Mouse (Mus musculus) E14TG2a.4 (cell line): ENCODE data around the gene Phf7.

Experiments
- H3K27me3 ChIP-seq: 2 replicates; pipeline ENCODE4 v1.6.1; 2014; ENCODE audit warnings: low read length, control low read depth; ENCODE audit not compliant: insufficient read depth
- H3K36me3 ChIP-seq: 2 replicates; pipeline ENCODE4 v1.6.1; 2014; ENCODE audit warnings: low read length, control low read depth; ENCODE audit not compliant: insufficient read depth
- H3K4me1 ChIP-seq: replicated peaks from 2 replicates; pipeline ENCODE4 v1.6.1; 2014; ENCODE audit warnings: low read depth, low read length, control low read depth
- H3K4me3 ChIP-seq: replicated peaks from 2 replicates; pipeline ENCODE4 v1.5.1; 2014; ENCODE audit warnings: mild to moderate bottlenecking, low read length
- H3K9me3 ChIP-seq: 2 replicates; pipeline ENCODE4 v1.6.1; 2014; ENCODE audit warnings: low read length, control low read depth
- CTCF ChIP-seq: conservative IDR thresholded peaks from 2 replicates; pipeline ENCODE4 v1.5.1; 2014; ENCODE audit warnings: low read length
- NANOG ChIP-seq: IDR thresholded peaks from 2 replicates; pipeline ENCODE4 v1.6.1; 2014; ENCODE audit warnings: borderline replicate concordance, low read length, mixed read lengths
- POU5F1 ChIP-seq: IDR thresholded peaks from 2 replicates; pipeline ENCODE4 v1.6.1; 2014; ENCODE audit warnings: low read length, borderline replicate concordance

Gene Phf7

DNA sequence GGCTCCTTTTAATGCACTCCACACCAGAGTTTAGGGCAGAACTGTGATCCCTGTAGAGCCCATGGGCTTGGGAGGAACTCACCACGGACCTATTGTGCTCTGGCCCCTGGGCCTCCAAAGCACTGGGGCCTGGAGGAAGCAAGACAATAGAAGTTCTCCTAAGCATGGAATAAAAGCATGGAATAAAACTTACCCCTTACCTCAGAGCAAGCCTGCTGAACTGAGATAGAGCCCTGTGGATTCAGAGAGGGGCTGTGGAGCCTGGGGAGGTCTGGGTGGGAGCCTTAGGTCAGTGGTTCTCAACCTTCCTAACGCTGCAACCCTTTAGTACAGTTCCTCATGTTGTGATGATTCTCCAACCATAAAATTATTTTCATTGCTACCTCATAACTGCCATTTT lies 34.3 kb downstream of the Phf7 start, which contains the start of gene Nisch:
TSS of gene Nisch (minus strand) at position 101 of the 400 bp plus-strand sequence.
- Histone ChIP-seq H3K9me3 (no peaks in the 10 kb centered on the region), H3K4me3 (peak within 1 kb of the TSS; percentile 61), H3K27me3 (peaks cover 43% of the 10 kb centered on the region), H3K36me3 (no peaks in the 10 kb centered on the region), H3K4me1 (peaks cover 24% of the 10 kb centered on the region)
- TF ChIP-seq CTCF (no peak), NANOG (no peak), POU5F1 (no peak)

DNA sequence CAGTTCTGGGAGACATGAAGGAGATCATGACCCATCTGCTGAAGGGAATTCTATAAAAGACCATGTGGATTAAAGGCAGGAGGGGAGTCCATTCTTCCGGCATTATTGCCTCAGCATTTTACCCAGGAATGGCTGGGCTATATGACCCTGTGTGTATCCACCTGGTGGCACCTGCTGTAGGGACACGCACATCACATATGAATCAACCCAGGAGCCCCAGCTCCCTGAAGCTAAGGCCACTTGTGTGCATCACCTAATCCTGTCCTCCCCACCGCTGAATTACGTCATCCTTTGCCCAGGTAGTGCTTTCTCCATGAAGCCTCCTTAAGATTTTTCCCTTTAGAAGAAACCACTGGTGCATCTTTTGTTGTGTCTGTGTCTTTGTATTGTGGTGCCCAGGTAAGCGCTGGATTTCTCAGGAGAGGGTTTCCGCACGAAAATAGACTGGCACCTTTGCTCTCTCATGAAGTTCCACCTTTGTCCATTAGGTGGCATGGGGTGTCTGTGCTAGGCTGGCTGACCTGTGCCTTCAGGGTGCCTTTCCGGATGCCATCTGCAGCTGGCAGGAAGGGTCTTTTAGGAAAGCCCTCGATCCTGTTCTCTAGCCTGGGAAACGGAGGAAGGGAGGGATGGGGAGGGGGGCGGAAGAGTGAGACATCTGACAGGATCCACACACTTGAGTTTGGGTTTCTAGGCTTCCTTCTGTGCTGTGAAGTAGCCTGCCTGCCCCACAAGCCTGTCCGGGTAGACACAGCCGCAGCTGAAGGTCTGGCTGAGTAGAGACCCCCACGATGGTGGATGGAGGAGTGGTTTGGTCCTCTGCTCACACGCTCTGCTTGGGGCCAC lies 35.7 kb downstream of the Phf7 start:
- peak overlapping the region; percentile 61 for H3K4me3 ChIP-seq
- TF ChIP-seq NANOG (no peak), POU5F1 (no peak), CTCF (peak; percentile 84)
- H3K27me3 ChIP-seq, result peaks cover 30% of the 10 kb centered on the region
- H3K36me3 ChIP-seq, result no peaks in the 10 kb centered on the region
- H3K4me1 ChIP-seq, result peaks cover 21% of the 10 kb centered on the region
- H3K9me3 ChIP-seq, result no peaks in the 10 kb centered on the region

DNA sequence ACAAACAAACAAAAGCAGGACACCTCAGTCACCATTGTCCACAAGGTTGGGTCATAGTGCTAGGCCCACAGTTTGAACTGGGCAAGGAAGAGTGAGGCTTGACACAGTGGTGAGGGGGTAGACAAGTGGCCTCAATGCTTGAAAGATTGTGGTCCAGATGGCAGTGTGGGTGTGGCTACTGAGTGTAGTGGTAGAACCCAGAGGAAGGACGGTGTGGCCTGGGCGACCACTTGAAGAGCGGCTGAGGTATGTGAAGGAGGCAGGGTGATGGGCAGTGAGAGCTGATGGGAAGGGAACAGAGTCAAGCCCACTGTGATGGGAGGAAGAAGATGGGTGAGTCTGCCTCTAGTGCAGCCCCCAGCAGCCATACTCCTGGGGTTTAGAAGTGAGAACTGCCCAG lies 36.4 kb downstream of the Phf7 start:
- Histone ChIP-seq H3K36me3 (no peaks in the 10 kb centered on the region), H3K4me3 (no peak overlapping the region), H3K27me3 (peaks cover 29% of the 10 kb centered on the region), H3K9me3 (no peaks in the 10 kb centered on the region), H3K4me1 (peaks cover 21% of the 10 kb centered on the region)
- TF ChIP-seq POU5F1, result no peak

- Histone ChIP-seq H3K36me3 (no peaks in the 10 kb centered on the region), H3K27me3 (peaks cover 21% of the 10 kb centered on the region), H3K4me3 (no peak overlapping the region), H3K9me3 (no peaks in the 10 kb centered on the region), H3K4me1 (peaks cover 21% of the 10 kb centered on the region)
- no peak for TF ChIP-seq POU5F1
- no peak for TF ChIP-seq CTCF
- TF ChIP-seq NANOG, result no peak
Observed at GRCm38 (mm10) chr14:31213868-31214267, 37.2 kb downstream of the Phf7 start.

DNA sequence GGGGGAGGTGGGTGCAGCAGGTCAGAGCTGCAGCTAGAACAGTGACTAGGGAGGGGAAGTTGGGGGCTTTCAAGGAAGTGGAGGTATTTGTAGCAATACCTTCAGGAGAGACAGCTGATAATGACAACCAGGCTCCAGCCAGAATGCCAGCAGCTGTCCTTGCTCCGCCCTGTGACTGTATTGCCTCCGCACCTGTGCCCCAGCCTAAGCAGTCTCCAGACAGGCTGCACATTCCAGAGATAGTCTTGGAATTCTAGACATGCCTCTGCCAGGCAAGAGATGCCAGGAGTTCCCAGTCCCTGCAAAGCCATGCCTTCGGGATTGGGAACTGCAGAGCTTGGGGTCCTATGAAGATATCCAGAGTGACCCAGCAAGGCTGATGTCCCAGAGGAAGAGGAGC lies 38.6 kb downstream of the Phf7 start:
- Histone ChIP-seq H3K4me3 (no peak overlapping the region), H3K9me3 (no peaks in the 10 kb centered on the region)
- TF ChIP-seq NANOG (no peak), POU5F1 (no peak), CTCF (no peak)

DNA sequence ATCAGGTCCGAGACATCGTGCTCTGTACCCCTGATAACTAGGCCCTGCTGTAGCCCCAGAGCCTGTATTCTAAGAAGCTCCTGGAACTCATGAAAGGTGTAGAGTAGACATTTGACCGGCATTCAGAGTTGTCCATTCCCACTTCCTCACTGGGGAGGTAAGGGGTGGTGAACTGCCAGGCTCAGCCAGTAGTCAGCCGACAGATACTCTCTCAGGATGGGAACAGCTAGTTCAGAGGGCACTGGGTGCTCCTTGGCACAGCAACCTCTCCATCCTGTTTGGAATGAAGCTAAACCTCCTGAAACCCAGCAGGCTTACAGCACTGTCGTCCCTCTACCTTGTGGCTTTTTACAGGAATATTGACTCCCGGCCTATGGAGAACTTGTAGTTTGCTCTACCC lies 39.3 kb downstream of the Phf7 start:
- no peak overlapping the region for H3K4me3 ChIP-seq
- no peak for TF ChIP-seq CTCF
- no peak for TF ChIP-seq NANOG
- no peak for TF ChIP-seq POU5F1
- H3K36me3 ChIP-seq, result no peaks in the 10 kb centered on the region
- H3K27me3 ChIP-seq, result peaks cover 11% of the 10 kb centered on the region
- no peaks in the 10 kb centered on the region for H3K9me3 ChIP-seq
- H3K4me1 ChIP-seq, result peaks cover 26% of the 10 kb centered on the region

More for the DNA sequence above, 38.6 kb downstream of the Phf7 start:
- peaks cover 19% of the 10 kb centered on the region for H3K4me1 ChIP-seq
- H3K36me3 ChIP-seq, result no peaks in the 10 kb centered on the region
- H3K27me3 ChIP-seq, result peaks cover 14% of the 10 kb centered on the region

- TF ChIP-seq CTCF, result no peak
- no peak for TF ChIP-seq POU5F1
- no peak for TF ChIP-seq NANOG
- no peaks in the 10 kb centered on the region for H3K9me3 ChIP-seq
- H3K36me3 ChIP-seq, result peaks cover 12% of the 10 kb centered on the region
- no peak overlapping the region for H3K4me3 ChIP-seq
- peaks cover 2% of the 10 kb centered on the region; the same call in 1 of the 2 replicates for H3K27me3 ChIP-seq
- H3K4me1 ChIP-seq, result peaks cover 28% of the 10 kb centered on the region
Observed at GRCm38 (mm10) chr14:31209133-31209557, 42.0 kb downstream of the Phf7 start.

GRCm38 (mm10) chr14:31208084-31208483 lies 43.0 kb downstream of the Phf7 start, which contains the start of gene Tnnc1:
TSS of gene Tnnc1 (plus strand) at chr14:31208312.
- Histone ChIP-seq H3K36me3 (peaks cover 22% of the 10 kb centered on the region), H3K9me3 (no peaks in the 10 kb centered on the region), H3K4me1 (peaks cover 32% of the 10 kb centered on the region), H3K4me3 (peak within 1 kb of the TSS; percentile 88), H3K27me3 (peaks cover 2% of the 10 kb centered on the region; the same call in 1 of the 2 replicates)
- TF ChIP-seq CTCF, result no peak
- no peak for TF ChIP-seq POU5F1
- TF ChIP-seq NANOG, result no peak
